Mouse (Mus musculus): Measurements from ENCODE around the gene Hfe.

DNA sequence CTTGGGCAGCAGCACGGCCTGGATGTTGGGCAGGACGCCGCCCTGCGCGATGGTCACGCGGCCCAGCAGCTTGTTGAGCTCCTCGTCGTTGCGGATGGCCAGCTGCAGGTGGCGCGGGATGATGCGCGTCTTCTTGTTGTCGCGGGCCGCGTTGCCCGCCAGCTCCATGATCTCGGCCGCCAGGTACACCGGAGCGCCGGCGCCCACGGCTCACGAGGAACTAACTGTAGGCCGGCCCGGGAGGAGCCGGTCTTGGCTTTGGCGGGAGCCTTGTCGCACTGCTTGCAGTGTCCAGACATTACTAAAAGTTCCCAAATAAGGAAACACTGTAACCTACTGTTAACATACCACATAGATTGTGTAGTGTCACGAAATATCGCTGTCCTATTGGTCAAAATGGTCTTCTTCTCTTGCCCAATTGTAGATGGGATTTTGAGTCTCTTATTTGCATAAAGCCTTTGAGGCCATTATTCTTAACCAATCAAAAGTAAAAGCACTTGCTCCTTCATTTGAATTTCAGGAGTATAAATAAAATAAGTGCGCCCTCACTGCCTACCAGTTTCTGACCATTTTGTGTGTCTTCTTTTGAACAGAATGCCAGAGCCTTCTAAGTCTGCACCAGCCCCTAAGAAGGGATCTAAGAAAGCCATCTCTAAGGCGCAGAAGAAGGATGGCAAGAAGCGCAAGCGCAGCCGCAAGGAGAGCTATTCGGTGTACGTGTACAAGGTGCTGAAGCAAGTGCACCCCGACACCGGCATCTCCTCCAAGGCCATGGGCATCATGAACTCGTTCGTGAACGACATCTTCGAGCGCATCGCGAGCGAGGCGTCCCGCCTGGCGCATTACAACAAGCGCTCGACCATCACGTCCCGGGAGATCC is 35.8 kb upstream of the Hfe start, which contains the start of gene Hist1h2bb:
- TF ChIP-seq CTCF (IDR thresholded peaks at IDR 0.05; ENCODE audit: borderline replicate concordance, control insufficient read depth, extremely low read depth, insufficient read depth, low read length, poor library complexity) (peak; percentile 64; the same call in 1 of the 2 replicates), POLR2A (IDR thresholded peaks at IDR 0.05; ENCODE audit: control insufficient read depth, extremely low read depth, insufficient read depth, low read length, poor library complexity) (peak; percentile 45; the same call in 1 of the 2 replicates)

Measured in thymus, adult 2 months (tissue).